Mouse (Mus musculus): ENCODE data around the gene Mob1a. TPM values are rescaled to one million over a fixed set of nuclear protein-coding genes. Genes with fewer than 3 reads are reported as not detected.
A peak's percentile ranks its signal among the peaks of the same experiment; 100 is the strongest.

Gene Mob1a
- polyA plus RNA-seq, 2 experiments = 52.3 to 75.8 TPM

DNA sequence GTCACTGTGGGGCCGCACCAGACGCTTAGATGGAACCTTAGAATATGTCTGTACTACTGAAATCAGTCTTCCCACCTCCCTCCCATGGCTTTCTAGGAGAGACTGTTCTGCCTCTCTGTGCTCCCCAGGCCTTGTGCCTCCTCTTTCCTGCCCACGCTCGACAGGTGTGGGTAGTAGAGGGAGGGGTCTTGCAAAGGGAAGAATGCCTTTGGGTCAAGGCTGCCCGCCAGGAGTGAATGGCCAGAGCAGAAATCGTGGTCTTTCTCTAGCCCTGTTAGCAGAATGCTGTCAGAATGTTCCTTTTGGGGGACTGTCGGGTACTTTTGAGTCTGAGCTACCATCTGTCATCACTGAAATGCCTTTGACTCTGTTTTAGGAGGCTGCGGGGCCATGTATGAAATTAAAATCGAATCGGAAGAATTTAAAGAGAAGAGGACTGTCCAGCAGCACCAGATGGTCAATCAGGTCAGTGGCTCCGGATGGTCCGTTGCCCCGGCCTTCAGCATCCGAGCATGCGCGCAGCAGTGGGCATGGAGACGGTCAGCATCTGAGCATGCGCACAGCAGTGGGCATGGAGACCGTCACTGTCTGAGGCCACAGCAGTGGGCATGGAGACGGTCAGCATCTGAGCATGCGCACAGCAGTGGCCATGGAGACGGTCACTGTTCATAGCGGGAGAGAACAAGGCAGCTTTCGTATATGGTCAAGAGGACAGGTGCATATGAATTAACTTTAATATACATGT, 27.0 kb downstream of the Mob1a start:
- Histone ChIP-seq H3K9ac (ENCODE audit: low read depth, low read length, severe bottlenecking) (no peak overlapping the region), H3K36me3 (ENCODE audit: control insufficient read depth, insufficient read depth, low read length) (peaks cover 31% of the 10 kb centered on the region), H3K4me1 (ENCODE audit: control insufficient read depth, insufficient read depth, low read length) (peaks cover 5% of the 10 kb centered on the region; the same call in 1 of the 2 replicates), H3K27ac (replicated peaks; ENCODE audit: low read depth, low read length) (no peak overlapping the region), H3K27me3 (ENCODE audit: control insufficient read depth, insufficient read depth, low read length) (no peaks in the 10 kb centered on the region), H3K4me3 (replicated peaks; ENCODE audit: low read length) (no peak overlapping the region), H3K9me3 (ENCODE audit: control insufficient read depth, low read length) (no peaks in the 10 kb centered on the region), H3K4me2 (replicated peaks; ENCODE audit: low read depth, low read length, severe bottlenecking) (no peak overlapping the region)
- no peak for TF ChIP-seq POLR2A (IDR thresholded peaks at IDR 0.05; ENCODE audit: borderline replicate concordance, extremely low read depth, insufficient read depth, insufficient read length)
- DNase-seq (ENCODE audit: low spot score) (no peak), ATAC-seq (ENCODE audit: low FRiP score, low read depth) (no peak)
- WGBS = 90% methylated on average over 24 of the region's 24 CpGs

- no peaks in the 10 kb centered on the region for H3K9me3 ChIP-seq (ENCODE audit: control insufficient read depth, low read length)
- H3K9ac ChIP-seq (ENCODE audit: low read depth, low read length, severe bottlenecking) = no peak overlapping the region
- H3K4me3 ChIP-seq (replicated peaks; ENCODE audit: low read length) = no peak overlapping the region
- no peak overlapping the region for H3K27ac ChIP-seq (replicated peaks; ENCODE audit: low read depth, low read length)
- DNase-seq (ENCODE audit: low spot score) = no peak
- 84% methylated on average over 9 of the region's 9 CpGs for WGBS
- H3K36me3 ChIP-seq (ENCODE audit: control insufficient read depth, insufficient read depth, low read length) = peaks cover 50% of the 10 kb centered on the region
- TF ChIP-seq POLR2A (IDR thresholded peaks at IDR 0.05; ENCODE audit: borderline replicate concordance, extremely low read depth, insufficient read depth, insufficient read length) = no peak
- no peak for ATAC-seq (ENCODE audit: low FRiP score, low read depth)
- peaks cover 4% of the 10 kb centered on the region; the same call in 1 of the 2 replicates for H3K4me1 ChIP-seq (ENCODE audit: control insufficient read depth, insufficient read depth, low read length)
- no peaks in the 10 kb centered on the region for H3K27me3 ChIP-seq (ENCODE audit: control insufficient read depth, insufficient read depth, low read length)
- no peak overlapping the region for H3K4me2 ChIP-seq (replicated peaks; ENCODE audit: low read depth, low read length, severe bottlenecking)
These were observed 29.3 kb downstream of the Mob1a start for GRCm38 (mm10) chr6:83354856-83355781.

- H3K4me3 ChIP-seq (replicated peaks; ENCODE audit: low read length) = no peak overlapping the region
- no peaks in the 10 kb centered on the region for H3K27me3 ChIP-seq (ENCODE audit: control insufficient read depth, insufficient read depth, low read length)
- 24% methylated on average over 7 of the region's 7 CpGs for WGBS
- DNase-seq (ENCODE audit: low spot score) (peak; percentile 76), ATAC-seq (ENCODE audit: low FRiP score, low read depth) (peak; percentile 70)
- H3K27ac ChIP-seq (replicated peaks; ENCODE audit: low read depth, low read length) = no peak overlapping the region
- H3K4me1 ChIP-seq (ENCODE audit: control insufficient read depth, insufficient read depth, low read length) = no peaks in the 10 kb centered on the region
- H3K9me3 ChIP-seq (ENCODE audit: control insufficient read depth, low read length) = no peaks in the 10 kb centered on the region
- H3K9ac ChIP-seq (ENCODE audit: low read depth, low read length, severe bottlenecking) = no peak overlapping the region
- no peak for TF ChIP-seq POLR2A (IDR thresholded peaks at IDR 0.05; ENCODE audit: borderline replicate concordance, extremely low read depth, insufficient read depth, insufficient read length)
- H3K4me2 ChIP-seq (replicated peaks; ENCODE audit: low read depth, low read length, severe bottlenecking) = no peak overlapping the region
- H3K36me3 ChIP-seq (ENCODE audit: control insufficient read depth, insufficient read depth, low read length) = peaks cover 53% of the 10 kb centered on the region
These were observed 30.8 kb downstream of the Mob1a start for GRCm38 (mm10) chr6:83356569-83357138.

DNA sequence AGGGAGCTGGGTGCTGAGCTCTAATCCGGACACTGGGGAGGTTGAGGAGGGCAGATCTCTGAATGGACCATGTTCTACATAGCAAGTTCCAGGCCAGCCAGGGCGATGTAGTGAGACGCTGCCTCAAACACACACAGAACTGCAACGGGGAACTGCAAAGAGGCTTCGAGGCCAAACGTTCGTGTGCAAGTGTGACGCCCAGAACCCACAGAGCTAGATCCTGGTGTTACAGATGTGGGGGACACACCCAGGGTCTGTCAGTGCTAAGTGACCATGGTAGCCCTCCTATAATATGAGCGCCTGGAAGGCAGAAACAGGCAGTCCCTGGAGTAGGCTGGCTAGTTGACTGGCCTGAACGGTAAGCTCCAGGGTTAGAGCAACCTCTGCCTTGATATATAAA, 31.6 kb downstream of the Mob1a start:
- no peak for TF ChIP-seq POLR2A (IDR thresholded peaks at IDR 0.05; ENCODE audit: borderline replicate concordance, extremely low read depth, insufficient read depth, insufficient read length)
- 88% methylated on average over 10 of the region's 10 CpGs for WGBS
- DNase-seq (ENCODE audit: low spot score) (no peak), ATAC-seq (ENCODE audit: low FRiP score, low read depth) (no peak)
- H3K9ac ChIP-seq (ENCODE audit: low read depth, low read length, severe bottlenecking) = no peak overlapping the region
- H3K4me1 ChIP-seq (ENCODE audit: control insufficient read depth, insufficient read depth, low read length) = no peaks in the 10 kb centered on the region
- H3K36me3 ChIP-seq (ENCODE audit: control insufficient read depth, insufficient read depth, low read length) = peaks cover 57% of the 10 kb centered on the region
- no peak overlapping the region for H3K27ac ChIP-seq (replicated peaks; ENCODE audit: low read depth, low read length)
- no peaks in the 10 kb centered on the region for H3K27me3 ChIP-seq (ENCODE audit: control insufficient read depth, insufficient read depth, low read length)
- H3K4me3 ChIP-seq (replicated peaks; ENCODE audit: low read length) = no peak overlapping the region
- H3K9me3 ChIP-seq (ENCODE audit: control insufficient read depth, low read length) = no peaks in the 10 kb centered on the region
- H3K4me2 ChIP-seq (replicated peaks; ENCODE audit: low read depth, low read length, severe bottlenecking) = no peak overlapping the region

Data from limb, embryonic 14.5 days (tissue).